Mouse (Mus musculus) cerebellum, adult 2 months (tissue): Measurements from ENCODE around the gene Ppm1h. TPM values are rescaled to one million over a fixed set of nuclear protein-coding genes. Genes with fewer than 3 reads are reported as not detected.

Experiments used
- DNase-seq, 2 experiments: peaks; one replicate each; pipeline ENCODE4 v3.0.0; 2021
- H3K27ac ChIP-seq: fragments of 200-500 bp; 2 replicates; pipeline ENCODE4 v1.5.1; 2012; ENCODE audit warnings: low read length, control low read depth, inconsistent platforms; ENCODE audit not compliant: insufficient read depth
- H3K27me3 ChIP-seq: fragments of 200-500 bp; 2 replicates; pipeline ENCODE4 v1.6.1; 2012; ENCODE audit warnings: inconsistent platforms, mild to moderate bottlenecking, low read length, moderate library complexity; ENCODE audit not compliant: control insufficient read depth, insufficient read depth
- H3K4me1 ChIP-seq: fragments of 200-500 bp; 2 replicates; pipeline ENCODE4 v1.6.1; 2011; ENCODE audit warnings: low read length; ENCODE audit not compliant: control insufficient read depth, insufficient read depth
- H3K4me3 ChIP-seq: fragments of 200-500 bp; replicated peaks from 2 replicates; pipeline ENCODE3; 2011; ENCODE audit warnings: mild to moderate bottlenecking, low read depth, low read length, control low read depth; ENCODE audit not compliant: insufficient read depth
- CTCF ChIP-seq: fragments of 200-500 bp; IDR thresholded peaks from 2 replicates; pipeline ENCODE4 v1.5.1; 2011; ENCODE audit warnings: low read depth, mild to moderate bottlenecking, control low read depth, low read length, moderate library complexity, borderline replicate concordance; ENCODE audit not compliant: insufficient read depth
- POLR2A ChIP-seq: fragments of 200-500 bp; IDR thresholded peaks from 2 replicates; pipeline ENCODE4 v1.6.1; 2011; ENCODE audit warnings: low read length, control low read depth, borderline replicate concordance; ENCODE audit not compliant: insufficient read depth
- WGBS: fragments of 180-500 bp; shearing (Covaris S2); methylation state at CpG from one replicate; pipeline ENCODE4 v1.1.7; 2018; 5-methylcytosine and 5-hydroxymethylcytosine counted together
- polyA plus RNA-seq: library from polyadenylated mRNA; depleted of rRNA; stranded (reverse); fragments of >200 nt; gene quantifications from 2 replicates; pipeline ENCODE4 v1.2.3, GENCODE M21; 2012

Ppm1h gene
- polyA plus RNA-seq, 1 experiment, result 30.4 TPM

DNA sequence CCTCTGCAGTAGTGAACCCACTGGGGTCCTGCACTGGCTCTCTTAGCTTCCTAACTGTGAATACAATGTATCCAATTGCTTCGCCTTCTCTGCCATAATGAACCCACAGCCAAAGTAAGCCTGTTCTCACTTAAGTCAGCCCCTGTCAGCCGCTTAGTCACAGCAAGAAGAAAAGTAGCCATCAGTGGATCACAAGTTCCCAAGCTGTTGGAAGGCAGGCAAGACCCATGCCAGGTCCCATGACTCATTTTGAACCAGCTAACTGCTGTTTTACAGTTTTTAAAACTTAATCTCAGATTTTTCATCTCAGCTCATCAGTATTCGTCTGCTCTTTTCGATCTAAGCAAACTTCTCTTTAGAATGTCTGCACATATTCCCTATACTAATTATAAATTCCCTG, 61.6 kb downstream of the Ppm1h start:
- no peak overlapping the region for H3K27ac ChIP-seq
- H3K4me3 ChIP-seq, result no peak overlapping the region
- DNase-seq, result no peak
- TF ChIP-seq POLR2A (no peak), CTCF (no peak)
- H3K27me3 ChIP-seq, result no peaks in the 10 kb centered on the region
- WGBS, result 89% methylated on average over 4 of the region's 4 CpGs
- peaks cover 19% of the 10 kb centered on the region for H3K4me1 ChIP-seq

DNA sequence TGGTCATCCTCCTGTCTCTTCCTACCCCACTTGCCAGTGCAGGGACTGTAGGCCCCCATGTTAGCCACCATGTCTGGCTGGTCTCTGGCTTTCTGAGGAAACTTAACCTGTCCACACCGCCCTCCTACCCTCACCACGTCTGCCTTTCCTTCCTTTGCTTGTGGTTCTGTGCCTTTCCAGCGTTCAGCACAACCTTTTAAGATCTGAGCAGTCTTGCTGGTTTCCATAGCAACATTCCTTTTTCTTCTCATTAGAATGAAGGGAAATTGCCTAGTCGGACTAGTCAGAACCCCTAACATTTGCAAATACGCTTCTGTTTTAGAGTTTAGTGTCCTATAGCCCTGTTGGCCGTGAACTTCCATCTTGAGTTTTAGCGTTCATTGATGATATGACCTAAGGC, 62.6 kb downstream of the Ppm1h start:
- Histone ChIP-seq H3K4me1 (peaks cover 19% of the 10 kb centered on the region), H3K27me3 (no peaks in the 10 kb centered on the region), H3K4me3 (no peak overlapping the region), H3K27ac (no peak overlapping the region)
- TF ChIP-seq POLR2A, result no peak
- no peak for TF ChIP-seq CTCF
- WGBS, result 83% methylated on average over 7 of the region's 7 CpGs
- no peak for DNase-seq

DNA sequence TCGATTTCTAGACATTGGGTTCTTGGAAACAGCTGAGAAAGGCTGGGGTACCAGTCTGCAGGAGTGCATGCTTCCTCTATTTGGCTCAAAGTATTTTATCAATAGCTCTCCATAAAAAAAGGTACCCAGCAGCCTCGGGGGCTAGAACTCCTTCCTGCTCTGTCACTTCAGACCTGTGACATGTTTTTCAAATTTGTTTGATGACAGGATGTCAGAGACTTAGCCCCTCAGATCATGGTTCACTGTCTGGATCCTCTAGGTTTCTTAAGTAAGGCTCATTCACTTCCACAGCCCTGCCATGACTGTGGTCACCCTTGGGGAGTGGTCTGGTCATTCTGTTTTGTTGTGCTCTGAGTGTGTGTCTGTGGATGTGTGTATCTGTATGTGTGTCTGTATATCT, 63.6 kb downstream of the Ppm1h start:
- peaks cover 19% of the 10 kb centered on the region for H3K4me1 ChIP-seq
- H3K27ac ChIP-seq, result no peak overlapping the region
- H3K27me3 ChIP-seq, result no peaks in the 10 kb centered on the region
- no peak for TF ChIP-seq CTCF
- no peak for TF ChIP-seq POLR2A
- no peak for DNase-seq
- H3K4me3 ChIP-seq, result no peak overlapping the region
- 67% methylated on average over 2 of the region's 2 CpGs for WGBS

DNA sequence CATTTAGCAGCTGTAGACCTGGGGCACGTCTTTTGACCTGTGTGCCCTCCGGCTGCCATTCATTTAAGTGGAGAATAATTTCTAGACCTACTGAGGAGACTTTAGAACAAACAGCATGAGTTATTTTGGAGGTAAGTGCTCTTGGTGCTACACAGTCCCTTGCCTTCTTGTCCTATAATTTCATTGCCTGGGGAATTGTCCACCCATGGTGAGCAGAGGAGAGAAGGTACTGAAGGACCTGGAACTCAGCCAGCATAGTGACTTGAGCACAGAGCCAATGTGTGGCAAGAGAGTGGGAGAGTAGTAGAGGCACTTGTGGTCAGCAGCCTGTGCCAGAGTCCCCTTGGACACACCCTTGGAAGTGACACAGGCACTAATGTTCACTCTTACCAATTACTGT, 64.8 kb downstream of the Ppm1h start:
- Histone ChIP-seq H3K4me3 (no peak overlapping the region), H3K27ac (no peak overlapping the region), H3K4me1 (peaks cover 15% of the 10 kb centered on the region), H3K27me3 (no peaks in the 10 kb centered on the region)
- 96% methylated on average over 2 of the region's 2 CpGs for WGBS
- TF ChIP-seq CTCF, result no peak
- DNase-seq, result no peak

DNA sequence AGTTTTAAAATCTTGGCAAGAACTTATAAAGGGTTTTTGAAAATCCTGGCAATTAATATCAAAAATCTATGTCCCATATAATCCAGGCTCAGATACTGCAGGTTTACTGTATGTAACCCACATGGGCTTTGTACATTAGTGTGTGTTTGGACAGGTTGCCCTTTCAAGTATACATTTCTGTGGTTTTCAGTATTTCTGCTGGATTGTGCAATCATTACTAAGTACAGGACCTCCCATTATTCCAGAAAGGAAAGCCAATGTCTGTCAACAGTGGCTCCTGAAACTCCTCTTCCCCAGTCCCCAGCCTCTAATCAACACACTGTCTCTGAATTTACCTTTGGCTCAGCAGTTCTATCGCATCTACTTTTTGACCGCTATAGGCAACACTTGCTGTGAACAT, 66.4 kb downstream of the Ppm1h start:
- DNase-seq, result no peak
- Histone ChIP-seq H3K4me3 (no peak overlapping the region), H3K27ac (no peak overlapping the region), H3K27me3 (no peaks in the 10 kb centered on the region), H3K4me1 (peaks cover 25% of the 10 kb centered on the region)
- no peak for TF ChIP-seq CTCF
- WGBS, result 94% methylated on average over 2 of the region's 2 CpGs

DNA sequence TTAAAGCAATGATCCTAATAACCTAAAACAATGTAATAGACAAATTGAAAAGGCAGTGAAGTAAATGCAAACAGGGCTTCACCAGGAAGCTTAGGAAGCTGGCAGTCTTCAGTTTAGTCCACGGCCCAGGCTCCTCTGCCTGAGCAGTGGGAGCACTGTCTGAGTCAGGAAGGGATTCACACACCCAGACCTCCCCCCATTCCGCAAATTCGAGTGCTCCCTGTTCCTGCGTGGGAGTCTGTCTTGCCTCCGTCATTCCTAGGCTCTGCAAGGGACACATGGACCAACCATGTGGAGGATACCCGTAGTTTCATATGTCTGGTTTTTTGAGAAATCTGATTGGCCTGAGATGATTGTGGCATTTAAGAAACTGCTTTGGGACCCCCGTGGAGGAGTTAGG, 67.6 kb downstream of the Ppm1h start:
- no peak for DNase-seq
- no peak overlapping the region for H3K27ac ChIP-seq
- TF ChIP-seq CTCF (no peak), POLR2A (no peak)
- 78% methylated on average over 7 of the region's 7 CpGs for WGBS
- H3K27me3 ChIP-seq, result no peaks in the 10 kb centered on the region
- peaks cover 25% of the 10 kb centered on the region for H3K4me1 ChIP-seq
- H3K4me3 ChIP-seq, result no peak overlapping the region

DNA sequence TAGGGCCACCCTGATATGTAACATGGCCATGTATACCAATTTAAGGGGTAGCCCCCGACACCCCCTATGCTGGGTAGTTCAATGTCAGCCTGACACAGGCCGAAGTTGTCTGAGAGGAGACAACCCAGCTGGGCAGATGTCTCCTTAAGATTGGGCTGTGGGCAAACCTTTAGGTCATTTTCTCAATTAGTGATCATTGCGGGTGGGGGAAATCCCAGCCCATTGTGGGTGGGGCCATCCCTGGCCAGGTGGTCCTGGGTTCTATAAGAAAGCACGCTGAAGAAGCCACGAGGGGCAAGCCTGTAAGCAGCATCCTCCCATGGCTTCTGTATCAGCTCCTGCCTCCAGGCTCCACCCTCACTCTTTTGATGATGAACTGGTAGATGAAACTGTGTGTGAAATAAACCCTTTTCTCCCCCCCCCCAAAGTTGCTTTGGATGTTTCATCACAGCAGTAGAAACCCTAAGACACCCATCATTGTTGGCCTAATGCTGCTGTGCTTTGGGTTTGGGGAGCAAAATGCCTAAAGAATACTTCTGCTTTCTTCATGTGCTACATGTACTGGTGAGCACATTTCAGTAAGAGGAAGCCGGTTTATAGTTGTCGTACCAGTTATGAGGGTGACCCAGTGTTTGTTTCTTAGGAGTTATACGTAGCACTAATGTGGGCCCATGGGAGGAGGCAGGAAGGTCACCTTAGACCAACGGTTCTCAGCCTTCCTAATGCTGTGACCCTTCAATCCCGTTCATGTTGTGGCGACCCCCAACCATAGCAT, 68.8 kb downstream of the Ppm1h start:
- Histone ChIP-seq H3K27me3 (no peaks in the 10 kb centered on the region), H3K27ac (no peak overlapping the region), H3K4me1 (peaks cover 23% of the 10 kb centered on the region), H3K4me3 (no peak overlapping the region)
- 94% methylated on average over 11 of the region's 11 CpGs for WGBS
- DNase-seq, result no peak
- no peak for TF ChIP-seq POLR2A
- no peak for TF ChIP-seq CTCF

DNA sequence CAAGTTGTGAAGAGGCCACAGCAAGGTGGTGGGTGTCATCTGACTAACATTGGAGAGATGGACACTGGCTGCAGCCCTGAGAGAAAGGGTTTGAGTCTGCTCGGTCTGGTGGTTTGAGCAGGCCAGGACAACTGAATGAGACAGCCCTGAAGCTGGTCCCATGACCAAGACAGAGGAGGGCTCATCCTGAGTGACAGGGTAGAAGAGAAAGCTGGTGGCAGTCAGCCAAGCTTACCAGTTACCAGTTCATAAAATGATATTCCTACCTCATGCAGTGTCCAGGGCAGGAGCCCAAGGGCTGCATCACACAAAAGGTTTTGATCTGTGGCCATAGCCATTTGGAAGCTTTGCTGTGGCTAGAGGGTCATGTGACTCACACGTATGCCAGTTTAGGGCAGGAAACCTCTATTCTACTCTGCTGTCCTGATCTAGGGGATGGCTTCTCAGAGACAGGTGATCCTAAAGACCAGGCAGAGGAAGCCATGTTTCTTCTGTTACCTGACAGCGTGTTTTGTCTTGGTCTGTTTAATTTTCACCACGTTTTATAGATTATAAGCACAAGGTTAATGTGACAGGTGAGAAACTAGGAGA, 69.9 kb downstream of the Ppm1h start:
- no peak overlapping the region for H3K27ac ChIP-seq
- 40% methylated on average over 4 of the region's 4 CpGs for WGBS

More for the DNA sequence above, 69.9 kb downstream of the Ppm1h start:
- no peaks in the 10 kb centered on the region for H3K27me3 ChIP-seq
- peaks cover 23% of the 10 kb centered on the region for H3K4me1 ChIP-seq
- TF ChIP-seq CTCF (no peak), POLR2A (no peak)
- DNase-seq, result peak; percentile 76 to 83
- no peak overlapping the region for H3K4me3 ChIP-seq
